Mouse (Mus musculus): ENCODE data around the gene Krtap10-10. TPM values are rescaled to one million over a fixed set of nuclear protein-coding genes. Genes with fewer than 3 reads are reported as not detected.

Krtap10-10 gene
- polyA plus RNA-seq, 1 experiment from 2014 or later = not detected

DNA sequence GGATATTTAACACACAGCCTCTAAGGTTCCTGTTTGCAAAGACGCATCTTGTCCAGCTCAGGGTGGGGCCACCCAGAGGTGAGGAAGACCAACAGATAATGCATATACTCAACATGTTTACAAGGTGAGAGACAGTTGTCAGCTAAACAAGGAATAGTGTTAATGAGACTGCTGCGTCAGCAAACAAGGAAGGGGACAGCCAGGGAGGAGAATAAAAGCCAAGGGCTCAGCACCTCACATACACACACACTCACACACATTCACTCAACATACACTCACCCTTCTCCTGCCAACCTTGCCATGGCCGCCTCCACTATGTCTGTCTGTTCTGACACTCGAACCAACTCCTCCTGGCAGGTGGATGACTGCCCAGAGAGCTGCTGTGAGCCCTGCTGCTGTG is 21.4 kb upstream of the Krtap10-10 start, which contains the start of gene Gm2696:
Gene Gm2696, plus strand, starts transcription at position 301 of the 400 bp plus-strand sequence.
- ATAC-seq (ENCODE audit: low read depth) = no peak
- no peaks in the 10 kb centered on the region for H3K4me1 ChIP-seq (ENCODE audit: control insufficient read depth, low read depth, low read length)
- WGBS (ENCODE audit: insufficient replicate concordance) = 37% methylated on average over 4 of the region's 4 CpGs
- no peaks in the 10 kb centered on the region for H3K36me3 ChIP-seq (ENCODE audit: control insufficient read depth, insufficient read depth)
- H3K27me3 ChIP-seq (ENCODE audit: control insufficient read depth, insufficient read depth, low read depth, low read length) = no peaks in the 10 kb centered on the region
- no peak within 1 kb of the TSS for H3K4me2 ChIP-seq (ENCODE audit: low read depth, low read length)
- H3K27ac ChIP-seq (ENCODE audit: low read length) = no peak within 1 kb of the TSS
- no peaks in the 10 kb centered on the region for H3K9me3 ChIP-seq (replicated peaks; ENCODE audit: control insufficient read depth, low read length)
- no peak within 1 kb of the TSS for H3K9ac ChIP-seq (ENCODE audit: low read depth, low read length)
- H3K4me3 ChIP-seq (ENCODE audit: low read depth, low read length) = no peak within 1 kb of the TSS

DNA sequence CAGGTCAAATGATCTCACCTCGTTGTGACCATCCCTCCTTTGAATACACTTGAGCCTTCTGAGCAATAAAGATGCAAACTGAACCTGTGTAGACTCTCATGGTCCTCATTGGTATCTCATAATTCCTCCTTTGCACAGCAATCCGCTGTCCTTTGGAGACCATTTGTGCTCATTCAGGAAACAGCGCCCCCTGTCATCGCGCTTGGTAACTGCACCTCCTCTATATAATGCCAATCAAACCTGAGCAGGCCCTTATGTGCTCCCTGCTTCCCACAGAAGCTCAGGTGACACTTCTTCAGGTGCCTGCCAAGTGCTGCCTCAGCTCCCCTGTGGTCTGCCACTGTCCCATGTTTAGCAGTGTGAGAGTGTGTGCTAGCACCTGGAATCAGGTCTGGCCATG is 20.2 kb upstream of the Krtap10-10 start:
- no peak overlapping the region for H3K4me2 ChIP-seq (ENCODE audit: low read depth, low read length)
- 30% methylated on average over 5 of the region's 5 CpGs for WGBS (ENCODE audit: insufficient replicate concordance)
- H3K36me3 ChIP-seq (ENCODE audit: control insufficient read depth, insufficient read depth) = no peaks in the 10 kb centered on the region
- no peak overlapping the region for H3K27ac ChIP-seq (ENCODE audit: low read length)
- H3K9ac ChIP-seq (ENCODE audit: low read depth, low read length) = no peak overlapping the region
- ATAC-seq (ENCODE audit: low read depth) = no peak
- H3K4me1 ChIP-seq (ENCODE audit: control insufficient read depth, low read depth, low read length) = no peaks in the 10 kb centered on the region
- H3K27me3 ChIP-seq (ENCODE audit: control insufficient read depth, insufficient read depth, low read depth, low read length) = no peaks in the 10 kb centered on the region
- H3K4me3 ChIP-seq (ENCODE audit: low read depth, low read length) = no peak overlapping the region
- H3K9me3 ChIP-seq (replicated peaks; ENCODE audit: control insufficient read depth, low read length) = no peaks in the 10 kb centered on the region

DNA sequence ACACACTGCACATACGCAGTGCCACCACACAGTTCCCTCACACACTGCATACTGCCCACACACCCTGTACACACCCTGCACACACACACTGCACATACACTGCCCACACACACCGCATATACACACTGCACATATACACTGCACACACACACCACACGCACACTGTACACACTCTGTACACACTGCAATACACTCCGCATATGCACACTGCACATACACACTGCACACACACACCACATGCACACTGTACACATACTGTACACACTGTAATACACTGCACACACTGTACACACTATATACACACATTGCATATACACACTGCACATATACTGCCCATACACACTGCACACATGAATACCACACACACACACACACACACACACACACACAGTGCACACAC is 17.2 kb upstream of the Krtap10-10 start:
- Histone ChIP-seq H3K4me3 (ENCODE audit: low read depth, low read length) (no peak overlapping the region), H3K9me3 (replicated peaks; ENCODE audit: control insufficient read depth, low read length) (no peaks in the 10 kb centered on the region), H3K36me3 (ENCODE audit: control insufficient read depth, insufficient read depth) (no peaks in the 10 kb centered on the region), H3K9ac (ENCODE audit: low read depth, low read length) (no peak overlapping the region), H3K27ac (ENCODE audit: low read length) (no peak overlapping the region), H3K27me3 (ENCODE audit: control insufficient read depth, insufficient read depth, low read depth, low read length) (no peaks in the 10 kb centered on the region), H3K4me2 (ENCODE audit: low read depth, low read length) (no peak overlapping the region), H3K4me1 (ENCODE audit: control insufficient read depth, low read depth, low read length) (no peaks in the 10 kb centered on the region)
- ATAC-seq (ENCODE audit: low read depth) = no peak
- 80% methylated on average over 4 of the region's 4 CpGs for WGBS (ENCODE audit: insufficient replicate concordance)

DNA sequence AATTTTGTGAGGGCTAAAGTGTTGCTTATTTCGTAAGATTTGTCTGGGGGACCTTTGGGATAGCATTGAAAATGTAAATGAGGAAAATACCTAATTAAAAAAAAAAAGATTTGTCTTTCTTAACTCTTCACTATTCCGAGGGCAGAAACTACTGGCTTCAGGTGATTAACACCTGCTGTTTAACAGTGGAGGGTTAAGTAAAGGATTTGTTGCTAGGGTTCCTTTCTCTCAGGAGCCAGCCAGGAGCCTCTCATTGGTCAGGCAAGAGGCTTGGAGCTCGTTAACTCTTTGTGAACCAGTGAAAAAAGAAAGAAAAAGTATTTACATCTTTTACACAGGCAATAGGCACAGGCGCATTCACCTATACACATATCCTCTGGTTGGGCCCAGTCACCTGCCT is 16.5 kb upstream of the Krtap10-10 start:
- 46% methylated on average over 4 of the region's 4 CpGs for WGBS (ENCODE audit: insufficient replicate concordance)
- no peak overlapping the region for H3K4me3 ChIP-seq (ENCODE audit: low read depth, low read length)
- no peak overlapping the region for H3K27ac ChIP-seq (ENCODE audit: low read length)
- H3K36me3 ChIP-seq (ENCODE audit: control insufficient read depth, insufficient read depth) = no peaks in the 10 kb centered on the region
- H3K27me3 ChIP-seq (ENCODE audit: control insufficient read depth, insufficient read depth, low read depth, low read length) = no peaks in the 10 kb centered on the region
- no peaks in the 10 kb centered on the region for H3K4me1 ChIP-seq (ENCODE audit: control insufficient read depth, low read depth, low read length)
- H3K9ac ChIP-seq (ENCODE audit: low read depth, low read length) = no peak overlapping the region
- no peak overlapping the region for H3K4me2 ChIP-seq (ENCODE audit: low read depth, low read length)
- no peak for ATAC-seq (ENCODE audit: low read depth)
- H3K9me3 ChIP-seq (replicated peaks; ENCODE audit: control insufficient read depth, low read length) = no peaks in the 10 kb centered on the region

DNA sequence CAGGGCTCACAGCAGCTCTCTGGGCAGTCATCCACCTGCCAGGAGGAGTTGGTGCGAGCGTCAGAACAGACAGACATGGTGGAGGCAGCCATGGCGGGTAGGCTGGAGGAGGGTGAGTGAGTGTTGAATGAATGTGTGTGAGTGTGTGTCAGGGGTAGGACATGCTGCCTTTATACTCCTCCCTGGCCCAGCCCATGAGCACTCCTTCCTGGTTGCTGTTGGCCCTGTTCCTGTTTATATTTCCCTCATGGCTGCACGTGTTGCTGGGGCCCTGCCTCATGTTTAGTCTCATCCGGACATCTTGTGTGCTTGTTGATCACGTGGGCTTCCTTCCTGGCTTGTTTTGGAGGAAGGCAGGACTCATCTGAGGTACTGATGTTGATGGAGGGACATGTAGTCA is 8.8 kb upstream of the Krtap10-10 start, which contains the start of gene Krtap10-4:
Gene Krtap10-4, minus strand, starts transcription at position 145 of the 400 bp plus-strand sequence.
- 41% methylated on average over 6 of the region's 6 CpGs for WGBS (ENCODE audit: insufficient replicate concordance)
- Histone ChIP-seq H3K27ac (ENCODE audit: low read length) (no peak within 1 kb of the TSS), H3K4me3 (ENCODE audit: low read depth, low read length) (no peak within 1 kb of the TSS), H3K4me2 (ENCODE audit: low read depth, low read length) (no peak within 1 kb of the TSS), H3K4me1 (ENCODE audit: control insufficient read depth, low read depth, low read length) (no peaks in the 10 kb centered on the region), H3K36me3 (ENCODE audit: control insufficient read depth, insufficient read depth) (no peaks in the 10 kb centered on the region), H3K27me3 (ENCODE audit: control insufficient read depth, insufficient read depth, low read depth, low read length) (no peaks in the 10 kb centered on the region), H3K9me3 (replicated peaks; ENCODE audit: control insufficient read depth, low read length) (no peaks in the 10 kb centered on the region), H3K9ac (ENCODE audit: low read depth, low read length) (no peak within 1 kb of the TSS)
- no peak for ATAC-seq (ENCODE audit: low read depth)

DNA sequence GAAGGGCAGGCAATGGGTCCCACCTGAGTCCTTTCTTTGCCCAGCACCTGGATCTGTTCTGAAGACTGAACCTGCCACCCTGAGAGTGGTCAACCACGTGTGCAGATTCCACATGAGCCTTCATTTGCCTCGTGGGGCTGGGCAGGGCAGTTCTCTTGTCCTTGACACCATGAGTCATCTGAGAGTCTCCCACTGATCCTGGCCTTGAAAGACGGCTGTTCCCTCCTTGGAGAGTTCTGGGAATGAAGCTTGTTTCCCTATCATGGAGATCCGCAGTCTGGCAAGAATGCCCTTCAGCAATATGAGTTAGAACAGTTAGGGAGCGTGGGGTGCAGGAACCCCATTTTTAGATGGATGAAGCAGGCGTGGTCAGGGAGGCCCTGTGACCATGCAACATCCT is 3.3 kb downstream of the Krtap10-10 start:
- ATAC-seq (ENCODE audit: low read depth) = no peak

DNA sequence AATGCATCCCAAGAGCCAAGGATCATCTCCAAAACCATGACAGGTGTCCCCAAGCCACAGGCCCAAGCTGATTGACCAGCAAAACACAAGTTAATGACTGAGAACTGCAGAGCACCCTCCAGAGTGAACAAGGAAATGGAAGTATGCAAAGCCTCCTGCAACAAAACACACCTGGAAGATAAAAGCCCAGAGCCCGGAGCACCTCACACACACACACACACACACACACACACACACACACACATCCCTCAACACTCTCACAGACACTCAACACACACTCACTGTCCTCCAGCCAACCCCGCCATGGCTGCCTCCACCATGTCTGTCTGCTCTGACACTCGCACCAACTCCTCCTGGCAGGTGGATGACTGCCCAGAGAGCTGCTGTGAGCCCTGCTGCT is 10.8 kb downstream of the Krtap10-10 start, which contains the start of gene Gm36176:
Gene Gm36176, plus strand, starts transcription at position 301 of the 400 bp plus-strand sequence.
- no peak within 1 kb of the TSS for H3K4me2 ChIP-seq (ENCODE audit: low read depth, low read length)
- H3K9ac ChIP-seq (ENCODE audit: low read depth, low read length) = no peak within 1 kb of the TSS
- H3K9me3 ChIP-seq (replicated peaks; ENCODE audit: control insufficient read depth, low read length) = no peaks in the 10 kb centered on the region
- no peaks in the 10 kb centered on the region for H3K27me3 ChIP-seq (ENCODE audit: control insufficient read depth, insufficient read depth, low read depth, low read length)
- WGBS (ENCODE audit: insufficient replicate concordance) = 61% methylated on average over 2 of the region's 3 CpGs
- no peak within 1 kb of the TSS for H3K4me3 ChIP-seq (ENCODE audit: low read depth, low read length)
- H3K27ac ChIP-seq (ENCODE audit: low read length) = no peak within 1 kb of the TSS
- H3K4me1 ChIP-seq (ENCODE audit: control insufficient read depth, low read depth, low read length) = no peaks in the 10 kb centered on the region
- H3K36me3 ChIP-seq (ENCODE audit: control insufficient read depth, insufficient read depth) = no peaks in the 10 kb centered on the region
- ATAC-seq (ENCODE audit: low read depth) = no peak

More for the DNA sequence above, 3.3 kb downstream of the Krtap10-10 start:
- Histone ChIP-seq H3K27me3 (ENCODE audit: control insufficient read depth, insufficient read depth, low read depth, low read length) (no peaks in the 10 kb centered on the region), H3K9me3 (replicated peaks; ENCODE audit: control insufficient read depth, low read length) (no peaks in the 10 kb centered on the region), H3K9ac (ENCODE audit: low read depth, low read length) (no peak overlapping the region), H3K4me3 (ENCODE audit: low read depth, low read length) (no peak overlapping the region), H3K4me1 (ENCODE audit: control insufficient read depth, low read depth, low read length) (no peaks in the 10 kb centered on the region), H3K27ac (ENCODE audit: low read length) (no peak overlapping the region), H3K36me3 (ENCODE audit: control insufficient read depth, insufficient read depth) (no peaks in the 10 kb centered on the region), H3K4me2 (ENCODE audit: low read depth, low read length) (no peak overlapping the region)
- 53% methylated on average over 6 of the region's 6 CpGs for WGBS (ENCODE audit: insufficient replicate concordance)

DNA sequence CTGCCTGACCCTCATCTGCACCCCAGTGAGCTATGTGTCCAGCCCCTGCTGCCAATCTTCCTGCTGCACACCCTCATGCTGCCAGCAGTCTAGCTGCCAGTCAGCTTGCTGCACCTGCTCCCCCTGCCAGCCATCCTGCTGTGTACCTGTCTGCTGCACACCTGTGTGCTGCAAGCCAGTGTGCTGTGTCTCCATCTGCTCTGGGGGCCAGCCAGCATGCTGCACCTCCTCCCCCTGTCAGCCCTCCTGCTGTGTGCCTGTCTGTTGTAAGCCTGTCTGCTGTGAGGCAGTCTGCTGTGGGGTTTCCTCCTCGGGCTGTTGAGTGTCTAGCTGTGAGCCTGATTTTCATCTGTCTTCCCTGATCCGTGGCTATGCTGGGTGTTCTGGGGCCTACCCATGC is 11.2 kb downstream of the Krtap10-10 start:
- Histone ChIP-seq H3K9ac (ENCODE audit: low read depth, low read length) (no peak overlapping the region), H3K27me3 (ENCODE audit: control insufficient read depth, insufficient read depth, low read depth, low read length) (no peaks in the 10 kb centered on the region), H3K4me1 (ENCODE audit: control insufficient read depth, low read depth, low read length) (no peaks in the 10 kb centered on the region), H3K27ac (ENCODE audit: low read length) (no peak overlapping the region), H3K9me3 (replicated peaks; ENCODE audit: control insufficient read depth, low read length) (no peaks in the 10 kb centered on the region), H3K36me3 (ENCODE audit: control insufficient read depth, insufficient read depth) (no peaks in the 10 kb centered on the region), H3K4me2 (ENCODE audit: low read depth, low read length) (no peak overlapping the region), H3K4me3 (ENCODE audit: low read depth, low read length) (no peak overlapping the region)
- no peak for ATAC-seq (ENCODE audit: low read depth)
- WGBS (ENCODE audit: insufficient replicate concordance) = 19% methylated on average over 2 of the region's 2 CpGs

DNA sequence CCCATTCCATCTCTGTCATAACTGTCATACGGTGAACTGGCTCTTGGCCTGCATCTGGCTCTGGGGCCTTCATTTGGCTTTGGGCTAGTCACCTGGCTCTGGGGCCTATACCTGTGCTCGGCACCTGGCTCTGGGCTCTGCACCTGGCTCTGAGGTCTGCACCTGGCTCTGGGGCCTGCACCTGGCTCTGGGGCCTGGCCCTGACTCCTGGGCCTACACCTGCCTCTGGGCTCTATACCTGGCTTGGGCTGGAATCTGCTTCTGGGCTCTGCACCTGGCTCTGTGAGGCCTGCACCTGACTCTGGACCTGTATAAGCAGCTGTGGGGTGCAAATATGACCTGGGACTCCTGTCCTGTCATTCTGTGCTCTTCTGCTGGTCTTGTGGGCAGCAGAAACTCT is 11.8 kb downstream of the Krtap10-10 start:
- H3K27ac ChIP-seq (ENCODE audit: low read length) = no peak overlapping the region
- H3K4me2 ChIP-seq (ENCODE audit: low read depth, low read length) = no peak overlapping the region
- no peak overlapping the region for H3K4me3 ChIP-seq (ENCODE audit: low read depth, low read length)
- H3K27me3 ChIP-seq (ENCODE audit: control insufficient read depth, insufficient read depth, low read depth, low read length) = no peaks in the 10 kb centered on the region
- WGBS (ENCODE audit: insufficient replicate concordance) = 60% methylated on average over 2 of the region's 2 CpGs
- no peak overlapping the region for H3K9ac ChIP-seq (ENCODE audit: low read depth, low read length)
- no peaks in the 10 kb centered on the region for H3K36me3 ChIP-seq (ENCODE audit: control insufficient read depth, insufficient read depth)
- no peaks in the 10 kb centered on the region for H3K9me3 ChIP-seq (replicated peaks; ENCODE audit: control insufficient read depth, low read length)
- no peaks in the 10 kb centered on the region for H3K4me1 ChIP-seq (ENCODE audit: control insufficient read depth, low read depth, low read length)
- no peak for ATAC-seq (ENCODE audit: low read depth)
